Mouse (Mus musculus) ES-Bruce4 (cell line): ENCODE measurements around the gene Gpat2. TPM values are rescaled to one million over a fixed set of nuclear protein-coding genes. Genes with fewer than 3 reads are reported as not detected.

Experiments
- H3K27ac ChIP-seq: 2 replicates; pipeline ENCODE4 v1.5.1; 2012; ENCODE audit warnings: low read length, inconsistent platforms; ENCODE audit not compliant: insufficient read depth
- H3K27me3 ChIP-seq: 2 replicates; pipeline ENCODE4 v1.6.1; 2012; ENCODE audit warnings: mild to moderate bottlenecking, low read length, inconsistent platforms; ENCODE audit not compliant: control insufficient read depth, poor library complexity, insufficient read depth, severe bottlenecking
- H3K36me3 ChIP-seq: 2 replicates; pipeline ENCODE4 v1.6.1; 2012; ENCODE audit warnings: inconsistent platforms, mild to moderate bottlenecking, low read length, moderate library complexity; ENCODE audit not compliant: control insufficient read depth, poor library complexity, insufficient read depth, severe bottlenecking
- H3K4me1 ChIP-seq: one replicate; pipeline ENCODE4 v1.8.1; 2011; ENCODE audit warnings: low read length; ENCODE audit not compliant: control insufficient read depth, insufficient read depth
- H3K4me3 ChIP-seq: 2 replicates; pipeline ENCODE4 v1.5.1; 2011; ENCODE audit warnings: low read depth, mild to moderate bottlenecking, low read length
- H3K9ac ChIP-seq: 2 replicates; pipeline ENCODE4 v1.6.1; 2012; ENCODE audit warnings: low read depth, mild to moderate bottlenecking, inconsistent platforms; ENCODE audit not compliant: poor library complexity, severe bottlenecking
- H3K9me3 ChIP-seq: replicated peaks from 2 replicates; pipeline ENCODE4 v1.6.1; 2012; ENCODE audit warnings: mild to moderate bottlenecking, low read length, inconsistent platforms; ENCODE audit not compliant: control insufficient read depth, poor library complexity, insufficient read depth, severe bottlenecking
- CTCF ChIP-seq: IDR thresholded peaks from one replicate; pipeline ENCODE4 v1.8.1; 2011; ENCODE audit warnings: low read depth, low read length
- EP300 ChIP-seq: IDR thresholded peaks from 2 replicates; pipeline ENCODE4 v1.6.1; 2011; ENCODE audit warnings: low read depth, low read length; ENCODE audit not compliant: insufficient read depth
- POLR2A ChIP-seq: IDR thresholded peaks from one replicate; pipeline ENCODE4 v1.8.1; 2011; ENCODE audit warnings: low read length; ENCODE audit not compliant: insufficient read depth
- polyA plus RNA-seq: library from polyadenylated mRNA; stranded (reverse); fragments of >200 nt; gene quantifications from 2 replicates; pipeline ENCODE4 v1.2.4, GENCODE M21; 2011; ENCODE audit warnings: low read depth; ENCODE audit not compliant: missing spikeins, insufficient read depth, insufficient read length

The Gpat2 gene
- polyA plus RNA-seq, 1 experiment: 1.2 TPM

DNA sequence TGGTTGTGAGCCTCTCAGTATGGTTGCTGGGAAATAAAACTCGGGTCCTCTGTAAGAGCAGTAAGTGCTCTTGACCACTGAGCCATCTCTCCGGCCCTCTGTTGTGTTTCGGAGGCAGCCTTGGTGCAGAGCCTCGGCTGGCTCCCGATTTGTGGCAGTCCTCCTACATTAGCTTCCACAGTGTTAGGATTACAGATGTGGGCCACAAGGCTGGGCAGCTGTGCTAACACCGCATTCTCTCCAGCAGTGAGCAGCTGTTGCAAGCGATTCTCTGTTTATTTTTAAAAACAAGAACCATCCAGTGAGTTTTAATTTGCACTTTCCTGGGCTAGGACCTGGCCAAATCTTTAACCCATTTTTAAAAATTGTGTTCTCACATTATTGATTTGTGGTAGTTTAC, 41.1 kb upstream of the Gpat2 start:
- Histone ChIP-seq H3K36me3 (no peaks in the 10 kb centered on the region), H3K9ac (no peak overlapping the region), H3K9me3 (no peaks in the 10 kb centered on the region), H3K27ac (no peak overlapping the region), H3K27me3 (no peaks in the 10 kb centered on the region), H3K4me3 (no peak overlapping the region), H3K4me1 (no peaks in the 10 kb centered on the region)
- TF ChIP-seq POLR2A: no peak
- TF ChIP-seq EP300: no peak
- TF ChIP-seq CTCF: no peak

- Histone ChIP-seq H3K4me1 (no peaks in the 10 kb centered on the region), H3K4me3 (no peak overlapping the region), H3K9me3 (no peaks in the 10 kb centered on the region), H3K9ac (no peak overlapping the region), H3K27me3 (no peaks in the 10 kb centered on the region), H3K36me3 (no peaks in the 10 kb centered on the region), H3K27ac (no peak overlapping the region)
- TF ChIP-seq EP300 (no peak), POLR2A (no peak), CTCF (no peak)
Measured at GRCm38 (mm10) chr2:127387521-127387920, 37.5 kb upstream of the Gpat2 start.

- no peaks in the 10 kb centered on the region for H3K4me1 ChIP-seq
- no peaks in the 10 kb centered on the region for H3K36me3 ChIP-seq
- H3K27ac ChIP-seq: no peak overlapping the region
- no peak overlapping the region for H3K9ac ChIP-seq
- no peaks in the 10 kb centered on the region for H3K27me3 ChIP-seq
- no peak for TF ChIP-seq EP300
- TF ChIP-seq POLR2A: no peak
- TF ChIP-seq CTCF: no peak
- H3K9me3 ChIP-seq: no peaks in the 10 kb centered on the region
- no peak overlapping the region for H3K4me3 ChIP-seq
Measured at GRCm38 (mm10) chr2:127390352-127390751, 34.6 kb upstream of the Gpat2 start.

GRCm38 (mm10) chr2:127390846-127391245, 34.2 kb upstream of the Gpat2 start:
- H3K4me1 ChIP-seq: no peaks in the 10 kb centered on the region
- H3K27ac ChIP-seq: no peak overlapping the region
- no peak overlapping the region for H3K9ac ChIP-seq
- TF ChIP-seq EP300 (no peak), CTCF (no peak), POLR2A (no peak)
- no peaks in the 10 kb centered on the region for H3K27me3 ChIP-seq
- no peak overlapping the region for H3K4me3 ChIP-seq
- no peaks in the 10 kb centered on the region for H3K9me3 ChIP-seq
- no peaks in the 10 kb centered on the region for H3K36me3 ChIP-seq

- H3K27ac ChIP-seq: no peak overlapping the region
Measured at GRCm38 (mm10) chr2:127391323-127391722, 33.7 kb upstream of the Gpat2 start.

DNA sequence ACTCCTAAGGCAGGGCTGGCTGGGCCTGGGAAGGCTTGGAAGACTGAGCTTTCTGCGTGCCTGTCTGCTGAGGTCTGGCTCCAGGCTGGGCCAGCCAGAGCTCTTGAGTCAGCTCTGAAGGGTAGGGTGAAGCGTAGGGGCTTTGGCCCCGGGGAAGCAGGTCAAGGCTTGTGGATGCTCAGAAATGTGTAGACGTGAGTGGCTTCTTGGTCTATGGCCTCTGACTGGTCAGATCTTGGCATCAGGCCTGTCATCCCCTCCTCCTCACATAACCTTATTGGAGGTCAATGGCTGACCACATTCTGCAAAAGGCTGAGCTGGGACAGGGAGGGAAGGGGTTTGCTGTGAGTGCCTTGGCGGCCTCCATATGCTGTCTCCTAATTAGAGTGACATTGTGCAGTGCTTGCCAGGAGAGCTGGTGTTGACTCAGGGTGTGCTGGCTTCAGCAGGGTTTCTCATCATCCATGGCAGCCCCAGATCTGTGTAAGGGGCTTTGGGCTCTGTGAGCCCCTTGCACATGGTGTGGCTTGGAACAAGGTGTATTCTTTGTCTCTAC, 30.3 kb upstream of the Gpat2 start:
- no peak for TF ChIP-seq CTCF
- TF ChIP-seq POLR2A: no peak
- TF ChIP-seq EP300: no peak
- Histone ChIP-seq H3K27me3 (no peaks in the 10 kb centered on the region), H3K27ac (no peak overlapping the region), H3K4me1 (no peaks in the 10 kb centered on the region), H3K4me3 (no peak overlapping the region), H3K36me3 (no peaks in the 10 kb centered on the region), H3K9ac (no peak overlapping the region), H3K9me3 (no peaks in the 10 kb centered on the region)

More at GRCm38 (mm10) chr2:127391323-127391722, 33.7 kb upstream of the Gpat2 start:
- Histone ChIP-seq H3K9ac (no peak overlapping the region), H3K36me3 (no peaks in the 10 kb centered on the region), H3K4me1 (no peaks in the 10 kb centered on the region), H3K4me3 (no peak overlapping the region), H3K9me3 (no peaks in the 10 kb centered on the region), H3K27me3 (no peaks in the 10 kb centered on the region)
- TF ChIP-seq CTCF (no peak), EP300 (no peak), POLR2A (no peak)
